Mouse (Mus musculus) kidney, adult 11 months (tissue): ENCODE measurements around the gene Cln6.
"Not testable (repeated sequence)": the region's sequence is repeated elsewhere in the genome, so short reads cannot be mapped to it uniquely, and the experiment has no call there.

Source experiments
- DNase-seq: peaks from one replicate; pipeline ENCODE4 v3.0.0; 2022

Gene Cln6

GRCm38 (mm10) chr9:62838506-62839171 is at the start of gene Cln6:
Gene Cln6, plus strand, starts transcription at chr9:62838785.
- peak; percentile 86 for DNase-seq

- DNase-seq, result no peak
Observed at GRCm38 (mm10) chr9:62789856-62790255, 48.7 kb upstream of the Cln6 start.

GRCm38 (mm10) chr9:62799218-62799617 is 39.4 kb upstream of the Cln6 start:
- DNase-seq, result not testable (repeated sequence)

GRCm38 (mm10) chr9:62810095-62810494 is 28.5 kb upstream of the Cln6 start:
- no peak for DNase-seq

GRCm38 (mm10) chr9:62810543-62811515 is 27.8 kb upstream of the Cln6 start:
- DNase-seq, result no peak

- DNase-seq, result peak; percentile 90
Observed at GRCm38 (mm10) chr9:62811516-62812121, 27.0 kb upstream of the Cln6 start, which contains the start of gene Fem1b. Gene Fem1b, minus strand, starts transcription at chr9:62811934.

- DNase-seq, result no peak
Observed at GRCm38 (mm10) chr9:62812216-62813049, 26.2 kb upstream of the Cln6 start.

GRCm38 (mm10) chr9:62814751-62815150 is 23.8 kb upstream of the Cln6 start:
- no peak for DNase-seq

GRCm38 (mm10) chr9:62816323-62817098 is 22.1 kb upstream of the Cln6 start:
- DNase-seq, result no peak

- no peak for DNase-seq
Observed at GRCm38 (mm10) chr9:62817099-62817571, 21.4 kb upstream of the Cln6 start.

- no peak for DNase-seq
Observed at GRCm38 (mm10) chr9:62817828-62818614, 20.6 kb upstream of the Cln6 start.

- no peak for DNase-seq
Observed at GRCm38 (mm10) chr9:62819494-62819893, 19.1 kb upstream of the Cln6 start.

- not testable (repeated sequence) for DNase-seq
Observed at GRCm38 (mm10) chr9:62819910-62820309, 18.7 kb upstream of the Cln6 start.

- DNase-seq, result no peak
Observed at GRCm38 (mm10) chr9:62820829-62821228, 17.8 kb upstream of the Cln6 start.

GRCm38 (mm10) chr9:62821811-62822210 is 16.8 kb upstream of the Cln6 start:
- DNase-seq, result no peak

GRCm38 (mm10) chr9:62825791-62826393 is 12.7 kb upstream of the Cln6 start:
- DNase-seq, result no peak

- DNase-seq, result no peak
Observed at GRCm38 (mm10) chr9:62826456-62826855, 12.1 kb upstream of the Cln6 start.

GRCm38 (mm10) chr9:62827939-62828652 is 10.5 kb upstream of the Cln6 start:
- no peak for DNase-seq

- DNase-seq, result peak; percentile 98
Observed at GRCm38 (mm10) chr9:62828662-62829086, 9.9 kb upstream of the Cln6 start.
